Mouse (Mus musculus): ENCODE measurements at regions not wholly inside any gene's neighbourhood (a gene's known extent, or its start where the extent isn't known, plus 50 kb on each side); places are given as distances from the start of the nearest gene placed in this dataset.

DNA sequence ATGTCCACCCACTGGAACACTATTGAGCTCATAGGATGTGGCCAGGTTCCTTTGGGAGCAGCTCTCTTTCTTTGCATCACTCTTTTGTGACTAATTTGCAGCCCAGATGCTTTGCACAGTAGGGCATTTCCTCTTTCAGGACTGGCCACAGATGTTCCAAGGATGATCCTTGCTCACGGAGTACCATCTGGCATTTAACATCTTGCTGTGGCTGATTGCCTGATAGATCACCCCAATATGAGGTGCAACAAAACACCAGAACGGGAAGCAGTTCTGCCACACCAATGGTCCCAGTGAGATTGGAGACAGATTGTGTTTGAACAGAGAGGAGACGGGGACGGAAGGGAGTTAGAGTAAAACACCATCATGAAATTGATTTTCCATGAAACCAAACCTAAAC lies 423.0 kb downstream of the Rwdd3 start:
- no peak for DNase-seq (ENCODE audit: extremely low spot score)

DNA sequence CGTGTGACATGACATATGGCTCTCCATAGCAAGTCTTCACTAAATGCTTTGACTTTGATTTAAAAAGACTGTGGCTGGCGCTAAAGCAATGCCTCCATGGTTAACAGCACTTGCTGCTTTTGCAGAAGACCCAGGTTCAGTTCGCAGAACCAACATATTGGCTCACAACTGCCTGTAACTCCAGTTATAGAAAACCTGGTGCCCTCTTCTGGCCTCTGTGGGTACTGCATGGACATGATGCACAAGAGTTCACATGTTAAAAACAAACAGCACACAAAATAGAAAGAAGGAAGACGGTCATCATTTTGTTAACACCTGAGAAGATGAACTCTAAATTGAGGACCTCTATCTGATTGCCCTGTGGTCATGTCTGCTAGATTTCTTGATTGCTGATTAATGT lies 423.8 kb downstream of the Rwdd3 start:
- DNase-seq (ENCODE audit: extremely low spot score), result peak; percentile 15

DNA sequence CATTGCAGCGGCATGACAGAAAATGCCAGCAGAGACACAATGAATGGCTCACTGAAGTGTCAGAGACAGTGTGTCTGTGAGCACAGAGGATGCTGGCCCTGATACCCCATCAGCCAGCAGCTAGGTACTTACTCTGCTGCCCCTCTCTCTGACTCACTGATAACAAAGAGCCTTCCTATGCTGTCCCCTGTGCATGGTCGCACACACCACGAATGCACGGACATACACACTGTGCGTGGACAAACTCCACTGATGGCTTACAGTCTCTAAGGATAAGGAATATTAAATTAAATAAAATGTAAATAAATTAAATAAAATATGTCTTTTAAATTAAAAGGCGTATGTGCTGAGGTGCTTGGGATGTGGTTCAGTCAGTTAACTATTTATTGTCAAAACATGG lies 438.2 kb downstream of the Rwdd3 start:
- no peak for DNase-seq (ENCODE audit: extremely low spot score)

- no peak for DNase-seq (ENCODE audit: extremely low spot score)
These were observed 439.1 kb downstream of the Rwdd3 start for GRCm38 (mm10) chr3:120732391-120732790.

DNA sequence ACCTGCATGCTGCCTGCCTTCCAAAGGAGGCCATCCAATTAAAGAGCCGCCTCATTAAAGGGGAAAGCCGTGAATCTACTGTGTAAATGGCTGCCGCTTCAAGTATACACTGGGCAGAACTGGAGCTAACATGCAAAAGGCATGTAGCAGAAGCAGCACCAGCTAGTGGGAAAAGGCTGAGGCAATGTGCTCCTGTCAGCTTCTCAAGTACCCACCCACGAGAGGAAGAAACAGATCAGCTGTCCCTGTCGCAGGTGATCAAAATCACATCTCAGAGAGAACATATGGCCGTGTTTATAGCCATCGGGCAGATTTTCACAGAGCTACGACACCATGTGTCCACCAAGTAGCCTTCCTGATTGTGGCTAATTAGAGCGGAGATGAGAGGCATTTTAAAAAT lies 440.2 kb downstream of the Rwdd3 start:
- DNase-seq (ENCODE audit: extremely low spot score), result no peak

GRCm38 (mm10) chr3:120730225-120730624 lies 441.3 kb downstream of the Rwdd3 start:
- DNase-seq (ENCODE audit: extremely low spot score), result no peak

- DNase-seq (ENCODE audit: extremely low spot score), result peak; percentile 4
These were observed 441.8 kb downstream of the Rwdd3 start for GRCm38 (mm10) chr3:120729671-120730070.

- no peak for DNase-seq (ENCODE audit: extremely low spot score)
These were observed 486.3 kb downstream of the Rwdd3 start for GRCm38 (mm10) chr3:120685227-120685626.

- DNase-seq (ENCODE audit: extremely low spot score), result no peak
These were observed 495.6 kb downstream of the Rwdd3 start for GRCm38 (mm10) chr3:120675906-120676305.

GRCm38 (mm10) chr3:120668654-120669053 lies 502.8 kb downstream of the Rwdd3 start:
- DNase-seq (ENCODE audit: extremely low spot score), result no peak

DNA sequence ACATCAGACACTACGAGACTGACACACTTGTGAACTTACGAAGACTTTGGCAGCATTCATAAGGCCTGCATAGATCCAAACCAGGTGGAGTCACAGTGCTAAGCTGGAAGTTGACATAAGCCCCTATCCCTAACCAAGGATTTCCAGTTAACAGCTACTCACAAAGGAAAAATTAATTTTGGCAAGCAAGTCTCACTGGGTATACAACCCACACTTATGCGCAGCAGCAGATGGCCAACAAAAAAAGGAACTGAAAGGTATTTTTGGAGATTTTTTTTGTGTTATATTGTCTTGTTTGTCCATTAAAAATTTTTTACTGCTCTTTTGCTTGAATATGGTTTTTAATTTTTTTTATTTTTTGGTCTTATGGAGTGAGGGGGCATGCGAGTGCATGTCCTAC lies 509.0 kb downstream of the Rwdd3 start:
- no peak for DNase-seq (ENCODE audit: extremely low spot score)

DNA sequence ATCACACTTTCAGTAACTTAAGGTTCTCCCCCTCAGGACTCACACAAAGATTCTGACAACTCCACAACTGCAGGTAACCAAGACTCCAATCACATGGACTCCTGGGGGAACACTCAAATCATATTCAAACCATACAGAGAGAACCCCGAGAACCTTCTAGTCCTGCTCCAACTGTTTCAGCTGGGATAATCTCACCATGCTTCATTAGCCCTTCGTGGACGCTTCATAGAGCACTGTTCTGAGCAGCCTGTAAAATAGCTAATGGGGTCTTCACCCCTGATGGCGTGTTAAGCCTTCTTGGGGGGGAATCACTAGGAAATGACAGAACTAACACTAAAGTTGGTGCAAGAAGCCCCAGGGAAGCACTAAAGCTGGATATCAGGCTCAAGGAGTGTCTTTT lies 510.7 kb downstream of the Rwdd3 start:
- DNase-seq (ENCODE audit: extremely low spot score), result no peak

- no peak for DNase-seq (ENCODE audit: extremely low spot score)
These were observed 522.2 kb downstream of the Rwdd3 start for GRCm38 (mm10) chr3:120649047-120649868.

DNA sequence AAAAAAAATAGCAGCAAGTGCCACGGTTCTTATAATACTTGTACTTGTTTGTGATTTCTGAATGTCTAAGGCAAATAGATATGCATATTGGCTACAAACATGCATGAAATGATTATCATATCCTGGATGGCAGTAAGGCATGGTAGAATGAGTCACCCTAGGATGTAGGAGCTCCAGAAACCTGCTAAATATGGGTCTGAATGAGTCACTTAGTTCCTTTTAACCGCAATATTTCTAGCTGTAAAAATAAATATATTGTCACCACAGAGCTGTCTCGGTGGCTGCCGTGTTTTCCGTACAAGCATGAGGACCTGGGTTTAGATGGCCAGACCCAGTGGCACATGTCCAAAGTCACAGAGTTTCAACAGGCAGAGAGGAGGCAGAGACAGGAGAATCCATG lies 523.1 kb downstream of the Rwdd3 start:
- DNase-seq (ENCODE audit: extremely low spot score), result no peak

DNA sequence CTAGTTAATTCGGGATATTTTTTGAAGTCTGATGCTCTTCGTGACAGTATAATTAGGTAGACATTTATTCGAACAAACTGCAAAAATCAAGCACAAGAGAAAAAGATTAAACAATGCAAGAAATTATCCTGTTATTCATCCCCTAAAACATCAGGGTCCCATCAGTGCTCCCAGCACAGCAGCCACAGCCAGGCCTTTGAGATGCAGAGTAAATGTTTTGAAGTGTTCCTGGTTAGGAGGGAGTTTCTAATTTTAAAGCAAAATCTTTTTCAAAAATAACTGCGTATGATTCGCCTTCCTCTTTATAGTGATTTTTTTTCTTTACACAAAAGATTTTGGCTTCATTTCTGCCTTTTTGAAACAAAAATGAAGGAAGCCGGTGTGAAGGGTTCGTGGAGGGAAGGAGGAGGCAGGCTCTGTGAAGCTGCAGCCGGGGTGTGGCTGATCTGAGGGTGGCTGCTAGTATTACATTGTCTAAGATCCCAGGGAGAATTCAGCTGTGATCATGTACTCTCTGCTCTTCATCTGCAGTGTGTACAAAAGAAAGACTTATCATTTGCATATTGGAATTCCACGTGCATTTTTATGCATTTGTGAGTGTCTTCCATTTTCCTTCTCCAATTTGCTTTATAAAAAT lies 534.7 kb downstream of the Rwdd3 start:
- no peak for DNase-seq (ENCODE audit: extremely low spot score)

GRCm38 (mm10) chr3:120618358-120618757 lies 553.1 kb downstream of the Rwdd3 start:
- DNase-seq (ENCODE audit: extremely low spot score), result no peak

DNA sequence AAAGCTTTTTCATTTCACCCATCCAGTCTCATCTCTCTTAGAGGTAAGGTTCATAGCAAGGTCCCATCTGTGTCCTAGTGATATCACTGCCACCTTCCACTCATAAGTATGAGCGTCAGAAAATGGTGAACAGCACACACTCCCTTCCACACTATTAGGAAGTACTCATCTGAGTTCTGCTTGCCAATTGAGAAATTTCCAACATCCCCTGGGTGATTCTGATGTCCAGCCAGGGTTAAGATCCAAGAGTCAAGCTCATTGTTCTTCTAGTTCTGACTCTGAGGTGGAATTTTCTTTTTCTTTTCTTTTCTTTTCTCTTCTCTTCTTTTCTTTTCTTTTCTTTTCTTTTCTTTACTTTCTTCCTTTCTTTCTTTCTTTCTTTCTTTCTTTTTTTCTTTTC lies 577.3 kb downstream of the Rwdd3 start:
- no peak for DNase-seq (ENCODE audit: extremely low spot score)

DNA sequence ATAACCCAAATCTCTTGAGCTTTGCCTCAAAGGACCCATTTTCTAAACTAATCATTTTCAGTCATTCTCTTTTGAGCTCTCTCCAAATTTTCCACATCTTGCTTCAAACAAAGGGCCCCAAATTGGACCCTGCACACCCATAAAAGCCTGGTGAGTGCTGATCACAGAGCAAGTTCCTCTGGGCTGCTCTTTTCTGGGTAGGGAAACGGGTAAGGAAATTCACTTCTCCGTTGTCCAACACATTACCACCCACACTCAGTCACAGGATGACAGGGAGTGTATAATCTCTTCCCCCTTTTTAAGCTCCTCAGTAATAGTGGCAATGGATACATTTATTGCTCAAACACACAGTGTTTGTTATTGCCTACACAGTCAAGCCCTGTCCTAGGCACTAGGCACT lies 580.3 kb downstream of the Rwdd3 start:
- DNase-seq (ENCODE audit: extremely low spot score), result no peak

GRCm38 (mm10) chr3:120570806-120571425 lies 600.6 kb downstream of the Rwdd3 start:
- no peak for DNase-seq (ENCODE audit: extremely low spot score)

DNA sequence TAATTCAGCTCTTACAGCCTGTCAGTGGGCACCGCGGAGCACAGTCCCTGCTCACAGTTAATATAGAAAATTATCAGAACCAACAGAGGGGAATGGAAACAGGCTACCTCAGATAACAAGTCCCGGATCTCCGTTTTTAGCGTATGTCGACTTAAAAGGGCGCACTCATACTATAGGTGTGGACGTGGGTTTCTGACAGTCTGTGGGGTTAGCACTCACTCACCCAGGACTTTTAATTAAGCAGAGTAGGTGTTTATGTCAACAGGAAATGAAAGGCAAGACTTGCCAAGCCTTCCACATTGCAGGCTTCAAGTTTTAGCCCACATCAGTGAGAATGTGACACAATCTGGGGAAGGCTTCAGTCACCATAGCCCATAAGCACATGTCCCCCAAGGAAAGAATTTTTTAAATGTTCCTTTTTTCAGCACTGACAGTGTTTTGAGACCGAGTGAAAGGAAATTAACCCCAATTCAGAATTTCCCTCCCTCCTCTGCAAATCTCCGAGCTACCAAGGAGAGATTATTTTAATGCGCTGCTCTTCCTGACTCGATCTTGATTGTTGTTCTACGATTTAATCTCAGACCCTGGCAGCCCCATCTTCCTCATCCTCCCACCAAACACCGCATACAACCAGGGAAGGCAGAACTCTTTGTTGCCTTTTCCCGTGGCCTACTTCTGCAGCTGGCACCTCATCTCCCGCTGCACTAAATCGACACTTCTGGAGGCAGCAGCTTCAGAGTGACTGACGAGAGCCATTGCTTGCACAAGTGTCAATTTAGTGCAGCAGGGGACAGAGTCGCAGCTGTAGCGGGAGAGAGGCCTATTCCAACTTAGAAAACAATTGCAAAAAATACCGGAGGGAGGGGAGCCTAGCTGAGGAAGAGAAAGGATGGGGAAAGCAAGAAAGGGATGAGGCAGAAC lies 629.7 kb downstream of the Rwdd3 start:
- DNase-seq (ENCODE audit: extremely low spot score), result peak; percentile 5

DNA sequence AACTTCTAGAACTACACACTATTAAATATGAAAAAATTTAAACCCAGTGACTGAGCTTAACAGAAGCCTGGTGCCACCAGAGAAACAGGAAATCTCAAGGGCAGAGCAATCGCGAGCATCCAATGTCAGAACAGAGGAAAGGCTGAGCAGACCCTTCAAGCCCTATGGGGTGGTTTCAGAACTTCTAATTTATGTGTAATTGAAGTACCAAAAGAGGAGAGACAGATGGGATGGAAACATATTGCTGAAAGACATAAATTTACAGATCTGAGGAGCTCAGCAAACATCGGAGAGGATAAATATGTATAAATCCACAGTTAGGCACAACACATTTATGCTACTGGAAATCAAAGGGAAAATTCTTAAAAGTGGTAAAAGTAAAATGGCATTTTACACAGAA lies 637.6 kb downstream of the Rwdd3 start:
- DNase-seq (ENCODE audit: extremely low spot score), result no peak
